Mouse (Mus musculus) lung, adult 2 months (tissue): ENCODE measurements around the gene Ptprcap.

Experiments used
- CTCF ChIP-seq: fragments of 200-500 bp; IDR thresholded peaks from 2 replicates; pipeline ENCODE4 v1.5.1; 2011; ENCODE audit warnings: mild to moderate bottlenecking, low read length, control low read depth; ENCODE audit not compliant: insufficient read depth
- POLR2A ChIP-seq: fragments of 200-500 bp; IDR thresholded peaks from 2 replicates; pipeline ENCODE4 v1.6.1; 2011; ENCODE audit warnings: low read depth, mild to moderate bottlenecking, control low read depth, low read length, borderline replicate concordance; ENCODE audit errors: extremely low read depth

DNA sequence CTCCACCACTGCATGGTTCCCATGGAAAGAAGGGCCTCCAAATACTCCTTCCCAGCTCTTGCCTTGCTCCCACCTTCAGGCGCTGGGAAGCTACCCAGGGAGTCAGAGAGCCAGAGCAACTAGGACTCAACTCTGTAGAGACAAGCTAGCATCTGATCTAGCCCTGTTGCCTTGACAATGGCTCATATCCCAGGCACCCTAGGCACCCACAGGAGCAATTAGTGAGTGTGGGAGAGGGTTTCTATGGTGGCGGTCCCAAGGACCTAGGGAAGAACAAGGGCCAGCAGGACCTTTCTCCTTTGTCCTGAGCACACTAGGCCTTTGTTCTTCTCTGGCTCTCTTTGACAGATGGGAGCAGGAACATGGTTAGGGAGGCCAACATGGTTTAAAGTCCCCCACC lies 30.3 kb downstream of the Ptprcap start:
- TF ChIP-seq POLR2A (no peak), CTCF (no peak)
